Comparison of ENCODE assay signal across 15 mouse cellular contexts in genomic region chr8:109463075-109463474, GRCm38 (mm10). TPM values are rescaled to one million over a fixed set of nuclear protein-coding genes. Genes with fewer than 3 reads are reported as not detected.
A peak's percentile ranks its signal among the peaks of the same experiment; 100 is the strongest.
DNase-seq lines count a peak whose midpoint lies in the region; ATAC-seq and TF ChIP-seq lines count a peak whose summit lies in the region.
"Had no signal": no experiment of that assay in that cellular context is flagged by ENCODE, and none has a peak within 500 bp of the region (broad histone marks: within the 10 kb centered on the region; RNA-seq: fewer than 3 reads in every experiment).

No protein-coding gene starts in this region.

- TF ChIP-seq EP300 in CH12.LX (IDR thresholded peaks at IDR 0.05; ENCODE audit: low read length) = no peak
- TF ChIP-seq EP300 in liver, postnatal 0 days (IDR thresholded peaks at IDR 0.05; ENCODE audit: low read depth) = no peak

- no peak overlapping the region for H3K9ac ChIP-seq in kidney, embryonic 15.5 days
- no peak overlapping the region for H3K9ac ChIP-seq in CH12.LX (ENCODE audit: insufficient read depth, low read depth)
- H3K9ac ChIP-seq in hindbrain, embryonic 16.5 days (ENCODE audit: low read depth, low read length) = no peak overlapping the region
- no peak overlapping the region for H3K9ac ChIP-seq in liver, postnatal 0 days (replicated peaks)

- H3K4me2 ChIP-seq in kidney, embryonic 15.5 days = no peak overlapping the region
- no peak overlapping the region for H3K4me2 ChIP-seq in CH12.LX (ENCODE audit: insufficient read depth, low read depth, poor library complexity, severe bottlenecking)
- H3K4me2 ChIP-seq in hindbrain, embryonic 16.5 days (ENCODE audit: low read length) = no peak overlapping the region
- H3K4me2 ChIP-seq in liver, postnatal 0 days (ENCODE audit: low read depth, low read length) = no peak overlapping the region

- in situ Hi-C loops in CH12.LX (cut with MboI; ENCODE audit: low pct_ligation_motif_present, low pct_unique_long_range_greater_than_20kb, low sequenced_read_pairs) = no loop called here

- H3K27ac ChIP-seq in kidney, embryonic 15.5 days = no peak overlapping the region
- no peak overlapping the region for H3K27ac ChIP-seq in CH12.LX (ENCODE audit: insufficient read depth, low read depth)
- H3K27ac ChIP-seq in hindbrain, embryonic 16.5 days (ENCODE audit: low read depth, low read length) = peak overlapping the region; percentile 89; the same call in 1 of the 2 replicates
- no peak overlapping the region for H3K27ac ChIP-seq in liver, postnatal 0 days (ENCODE audit: low read depth)

- ATAC-seq in kidney, embryonic 15.5 days (replicated peaks; ENCODE audit: low FRiP score) = no peak
- no peak for ATAC-seq in hindbrain, embryonic 16.5 days
- no peak for ATAC-seq in liver, postnatal 0 days

- no peak for TF ChIP-seq POLR2A in CH12.LX (IDR thresholded peaks at IDR 0.05; ENCODE audit: low read depth, low read length)

- TF ChIP-seq CTCF in CH12.LX (conservative IDR thresholded peaks at IDR 0.05 in 1 of 2, IDR thresholded peaks at IDR 0.05 in 1 of 2; ENCODE audit: low read depth in 2 of 2, low read length in 2 of 2) = no peak
- no peak for TF ChIP-seq CTCF in liver, postnatal 0 days (IDR thresholded peaks at IDR 0.05; ENCODE audit: low read depth)

- H3K36me3 ChIP-seq in kidney, embryonic 15.5 days = no peaks in the 10 kb centered on the region
- H3K36me3 ChIP-seq in CH12.LX (replicated peaks in 1 of 2; ENCODE audit: control insufficient read depth in 1 of 2, insufficient read depth in 1 of 2, low read length in 1 of 2) = no peaks in the 10 kb centered on the region
- H3K36me3 ChIP-seq in hindbrain, embryonic 16.5 days (ENCODE audit: control insufficient read depth, insufficient read depth, low read length) = no peaks in the 10 kb centered on the region
- no peaks in the 10 kb centered on the region for H3K36me3 ChIP-seq in liver, postnatal 0 days (replicated peaks; ENCODE audit: insufficient read depth, low read length)

- peaks cover 16% of the 10 kb centered on the region for H3K4me1 ChIP-seq in kidney, embryonic 15.5 days
- peaks cover 5 to 20% of the 10 kb centered on the region in 2 experiments; a peak in 3 of 4 replicates for H3K4me1 ChIP-seq in CH12.LX (ENCODE audit: control insufficient read depth in 1 of 2, insufficient read depth in 2 of 2)
- peaks cover 38% of the 10 kb centered on the region for H3K4me1 ChIP-seq in hindbrain, embryonic 16.5 days (ENCODE audit: control insufficient read depth, insufficient read depth, low read depth, low read length)
- no peaks in the 10 kb centered on the region for H3K4me1 ChIP-seq in liver, postnatal 0 days (ENCODE audit: insufficient read depth)

- dilution Hi-C loops in CH12.LX (cut with MboI; ENCODE audit: extremely low pct_ligation_motif_present, extremely low pct_unique_long_range_greater_than_20kb, low sequenced_read_pairs) = no loop called here

- peaks cover 19% of the 10 kb centered on the region for H3K27me3 ChIP-seq in kidney, embryonic 15.5 days
- no peaks in the 10 kb centered on the region for H3K27me3 ChIP-seq in CH12.LX (replicated peaks)
- H3K27me3 ChIP-seq in hindbrain, embryonic 16.5 days (replicated peaks; ENCODE audit: control insufficient read depth, insufficient read depth, low read length) = no peaks in the 10 kb centered on the region
- no peaks in the 10 kb centered on the region for H3K27me3 ChIP-seq in liver, postnatal 0 days (ENCODE audit: insufficient read depth, low read length)

- intact Hi-C loops in gastrocnemius, postnatal 14 days (cut with DNase I; ENCODE audit: low total_unique reads) = no loop called here
- intact Hi-C loops in heart, postnatal 25 days (cut with DNase I) = no loop called here

- H3K9me3 ChIP-seq in kidney, embryonic 15.5 days (replicated peaks) = no peaks in the 10 kb centered on the region
- no peaks in the 10 kb centered on the region for H3K9me3 ChIP-seq in CH12.LX (replicated peaks; ENCODE audit: low read length)
- no peaks in the 10 kb centered on the region for H3K9me3 ChIP-seq in hindbrain, embryonic 16.5 days (ENCODE audit: control insufficient read depth, low read length)
- H3K9me3 ChIP-seq in liver, postnatal 0 days (ENCODE audit: low read length) = no peaks in the 10 kb centered on the region

- 45% methylated on average over 2 of the region's 2 CpGs for WGBS in kidney, embryonic 15.5 days
- WGBS in hindbrain, embryonic 16.5 days = 17% methylated on average over 2 of the region's 2 CpGs
- WGBS in liver, postnatal 0 days (ENCODE audit: insufficient replicate concordance) = 36% methylated on average over 2 of the region's 2 CpGs

- no peak for TF ChIP-seq RAD21 in CH12.LX (IDR thresholded peaks at IDR 0.05; ENCODE audit: low read depth, low read length)

- H3K79me2 ChIP-seq in CH12.LX (replicated peaks; ENCODE audit: control insufficient read depth, extremely low read depth, insufficient read depth, poor library complexity, severe bottlenecking) = no peaks in the 10 kb centered on the region

- no peak overlapping the region for H3K4me3 ChIP-seq in kidney, embryonic 15.5 days (replicated peaks)
- no peak overlapping the region for H3K4me3 ChIP-seq in CH12.LX (replicated peaks in 1 of 3; ENCODE audit: low read depth in 2 of 3, low read length in 2 of 3, poor library complexity in 1 of 3)
- H3K4me3 ChIP-seq in hindbrain, embryonic 16.5 days (ENCODE audit: low read length) = no peak overlapping the region
- no peak overlapping the region for H3K4me3 ChIP-seq in liver, postnatal 0 days (ENCODE audit: low read depth, low read length)

- peak; percentile 26 to 28 for DNase-seq in kidney, postnatal 4 days
- DNase-seq in CH12.LX (ENCODE audit: extremely low read depth) (peak; percentile 63), MN1 (ENCODE audit: low spot score) (peak; percentile 59)
- DNase-seq in gastrocnemius, postnatal 14 days = no peak
- DNase-seq in liver, postnatal 0 days = no peak
- no peak for DNase-seq in heart, postnatal 25 days (ENCODE audit: low spot score)
- DNase-seq: cerebellum, adult 9-11 months; heart, postnatal 4 days; kidney, postnatal 10 days; lung, adult 18-20 months had no signal

TF ChIP-seq in CH12.LX, 34 proteins besides CTCF, POLR2A, EP300 and RAD21:
- TF ChIP-seq ETS1 (conservative IDR thresholded peaks at IDR 0.05; ENCODE audit: low read depth, low read length) (no peak), BHLHE40 (IDR thresholded peaks at IDR 0.05; ENCODE audit: low read depth, low read length) (peak; percentile 88), USF1 (IDR thresholded peaks at IDR 0.05; ENCODE audit: low read depth, low read length) (peak; percentile 80), USF2 (conservative IDR thresholded peaks at IDR 0.05; ENCODE audit: low read depth, low read length) (peak; percentile 81), MAX (IDR thresholded peaks at IDR 0.05; ENCODE audit: low read length) (peak; percentile 46; the same call in 1 of the 2 replicates), MYC (IDR thresholded peaks at IDR 0.05; ENCODE audit: low read depth, low read length) (no peak)

RNA-seq across cellular contexts. Expression of gene Pmfbp1, which starts 30.8 kb away (rescaled TPM):
- polyA plus RNA-seq in kidney, embryonic 15.5 days (2015; fragmentation: Nextera tagmentation; extraction: Ambion mirVana) = 0.08 and 0.10 TPM in 2 replicates
- total RNA-seq in CH12.LX (2012; rRNA removed) = 0.04 TPM in 1 of 2 replicates, not detected in the other
- 0.07 TPM in 1 of 2 replicates, not detected in the other for total RNA-seq in CH12.LX (2014; rRNA removed)
- 0.07 and 0.11 TPM in 2 replicates for polyA plus RNA-seq in CH12.LX (2012; ENCODE audit: insufficient read length, low read depth)
- 1.3 and 2.0 TPM in 2 replicates for polyA plus RNA-seq in hindbrain, embryonic 16.5 days (2015; fragmentation: Nextera tagmentation; extraction: Ambion mirVana)
- under 1 TPM in 1 of 2 experiments, not detected in 1; 0.06 TPM for total RNA-seq in gastrocnemius, postnatal 14 days (2021)
- polyA plus RNA-seq in liver, postnatal 0 days (2015; fragmentation: Nextera tagmentation; extraction: Ambion mirVana) = not detected in 2 replicates
- total RNA-seq in heart, postnatal 25 days (2021) = not detected
- total RNA-seq: adrenal gland, postnatal 36 days; gastrocnemius, adult 8-10 months; heart, postnatal 4 days had no signal
- polyA plus RNA-seq: small intestine, adult 2 months had no signal

Comparison
In these comparisons a context has a peak if more than half of its experiments do, and no peak if none do; other contexts are left out.
1. DNase-seq: peak in kidney, postnatal 4 days (2 of 2), CH12.LX (single experiment) and MN1 (single experiment); none in gastrocnemius, postnatal 14 days (single experiment), liver, postnatal 0 days (single experiment) and heart, postnatal 25 days (single experiment).